Mouse (Mus musculus): ENCODE measurements around the gene Krtcap3. TPM values are rescaled to one million over a fixed set of nuclear protein-coding genes. Genes with fewer than 3 reads are reported as not detected.
A peak's percentile ranks its signal among the peaks of the same experiment; 100 is the strongest.

Krtcap3 gene
- polyA plus RNA-seq, 1 experiment from 2014 or later: 71.9 TPM

- ATAC-seq (replicated peaks; ENCODE audit: low FRiP score, low TSS enrichment, low read depth): no peak
- DNase-seq (ENCODE audit: low spot score): no peak
- WGBS: 2% methylated on average over 11 of the region's 11 CpGs
- no peaks in the 10 kb centered on the region for H3K9me3 ChIP-seq (ENCODE audit: control insufficient read depth, low read length)
- no peaks in the 10 kb centered on the region for H3K27me3 ChIP-seq (replicated peaks; ENCODE audit: control insufficient read depth, insufficient read depth, low read length)
- H3K4me3 ChIP-seq (ENCODE audit: low read depth, low read length): peak overlapping the region; percentile 98
- H3K4me2 ChIP-seq (ENCODE audit: low read length): peak overlapping the region; percentile 85
- H3K4me1 ChIP-seq (replicated peaks; ENCODE audit: control insufficient read depth, insufficient read depth, low read length): peaks cover 6% of the 10 kb centered on the region; the same call in 1 of the 2 replicates
- H3K27ac ChIP-seq (ENCODE audit: low read depth): no peak overlapping the region
- H3K9ac ChIP-seq (ENCODE audit: low read length): peak overlapping the region; percentile 93
- H3K36me3 ChIP-seq (ENCODE audit: control insufficient read depth, insufficient read depth, low read length): no peaks in the 10 kb centered on the region
Observed at GRCm38 (mm10) chr5:31219474-31219873, 32.0 kb upstream of the Krtcap3 start.

GRCm38 (mm10) chr5:31219911-31220447 lies 31.5 kb upstream of the Krtcap3 start:
- Histone ChIP-seq H3K4me2 (ENCODE audit: low read length) (peak overlapping the region; percentile 85), H3K27ac (ENCODE audit: low read depth) (peak overlapping the region; percentile 94), H3K9me3 (ENCODE audit: control insufficient read depth, low read length) (no peaks in the 10 kb centered on the region), H3K27me3 (replicated peaks; ENCODE audit: control insufficient read depth, insufficient read depth, low read length) (no peaks in the 10 kb centered on the region), H3K36me3 (ENCODE audit: control insufficient read depth, insufficient read depth, low read length) (no peaks in the 10 kb centered on the region), H3K9ac (ENCODE audit: low read length) (peak overlapping the region; percentile 93), H3K4me1 (replicated peaks; ENCODE audit: control insufficient read depth, insufficient read depth, low read length) (peaks cover 6% of the 10 kb centered on the region; the same call in 1 of the 2 replicates), H3K4me3 (ENCODE audit: low read depth, low read length) (peak overlapping the region; percentile 98)
- peak; percentile 67 for ATAC-seq (replicated peaks; ENCODE audit: low FRiP score, low TSS enrichment, low read depth)
- DNase-seq (ENCODE audit: low spot score): peak; percentile 86
- under 1% methylated on average over 40 of the region's 40 CpGs for WGBS

GRCm38 (mm10) chr5:31220448-31221303 lies 30.8 kb upstream of the Krtcap3 start, which contains the start of gene Ppm1g:
Ppm1g (minus strand) TSS chr5:31220687.
- DNase-seq (ENCODE audit: low spot score) (peak; percentile 99), ATAC-seq (replicated peaks; ENCODE audit: low FRiP score, low TSS enrichment, low read depth) (peak; percentile 95)
- under 1% methylated on average over 56 of the region's 70 CpGs for WGBS
- Histone ChIP-seq H3K27ac (ENCODE audit: low read depth) (peak within 1 kb of the TSS; percentile 94), H3K4me2 (ENCODE audit: low read length) (peak within 1 kb of the TSS; percentile 85), H3K9me3 (ENCODE audit: control insufficient read depth, low read length) (no peaks in the 10 kb centered on the region), H3K9ac (ENCODE audit: low read length) (peak within 1 kb of the TSS; percentile 93), H3K36me3 (ENCODE audit: control insufficient read depth, insufficient read depth, low read length) (no peaks in the 10 kb centered on the region), H3K4me1 (replicated peaks; ENCODE audit: control insufficient read depth, insufficient read depth, low read length) (peaks cover 6% of the 10 kb centered on the region; the same call in 1 of the 2 replicates), H3K4me3 (ENCODE audit: low read depth, low read length) (peak within 1 kb of the TSS; percentile 98), H3K27me3 (replicated peaks; ENCODE audit: control insufficient read depth, insufficient read depth, low read length) (no peaks in the 10 kb centered on the region)

GRCm38 (mm10) chr5:31221304-31221945 lies 30.1 kb upstream of the Krtcap3 start:
- Histone ChIP-seq H3K4me1 (replicated peaks; ENCODE audit: control insufficient read depth, insufficient read depth, low read length) (peaks cover 6% of the 10 kb centered on the region; the same call in 1 of the 2 replicates), H3K4me3 (ENCODE audit: low read depth, low read length) (peak overlapping the region; percentile 98), H3K9ac (ENCODE audit: low read length) (peak overlapping the region; percentile 93), H3K27me3 (replicated peaks; ENCODE audit: control insufficient read depth, insufficient read depth, low read length) (no peaks in the 10 kb centered on the region), H3K9me3 (ENCODE audit: control insufficient read depth, low read length) (no peaks in the 10 kb centered on the region), H3K27ac (ENCODE audit: low read depth) (peak overlapping the region; percentile 94), H3K4me2 (ENCODE audit: low read length) (peak overlapping the region; percentile 85), H3K36me3 (ENCODE audit: control insufficient read depth, insufficient read depth, low read length) (no peaks in the 10 kb centered on the region)
- WGBS: 15% methylated on average over 11 of the region's 11 CpGs
- ATAC-seq (replicated peaks; ENCODE audit: low FRiP score, low TSS enrichment, low read depth): 0 out of 2 replicates have a peak, but pooled peaks have one; percentile 3
- no peak for DNase-seq (ENCODE audit: low spot score)

- WGBS: 97% methylated on average over 9 of the region's 9 CpGs
- no peaks in the 10 kb centered on the region for H3K9me3 ChIP-seq (ENCODE audit: control insufficient read depth, low read length)
- no peaks in the 10 kb centered on the region for H3K27me3 ChIP-seq (replicated peaks; ENCODE audit: control insufficient read depth, insufficient read depth, low read length)
- ATAC-seq (replicated peaks; ENCODE audit: low FRiP score, low TSS enrichment, low read depth) (no peak), DNase-seq (ENCODE audit: low spot score) (no peak)
- no peak overlapping the region for H3K4me3 ChIP-seq (ENCODE audit: low read depth, low read length)
- H3K36me3 ChIP-seq (ENCODE audit: control insufficient read depth, insufficient read depth, low read length): no peaks in the 10 kb centered on the region
- H3K4me2 ChIP-seq (ENCODE audit: low read length): no peak overlapping the region
- peaks cover 6% of the 10 kb centered on the region; the same call in 1 of the 2 replicates for H3K4me1 ChIP-seq (replicated peaks; ENCODE audit: control insufficient read depth, insufficient read depth, low read length)
- H3K9ac ChIP-seq (ENCODE audit: low read length): no peak overlapping the region
- H3K27ac ChIP-seq (ENCODE audit: low read depth): no peak overlapping the region
Observed at GRCm38 (mm10) chr5:31222696-31223095, 28.8 kb upstream of the Krtcap3 start.

GRCm38 (mm10) chr5:31226641-31227040 lies 24.9 kb upstream of the Krtcap3 start:
- DNase-seq (ENCODE audit: low spot score): no peak
- WGBS: 77% methylated on average over 1 of the region's 1 CpGs

GRCm38 (mm10) chr5:31240637-31241521 lies 10.6 kb upstream of the Krtcap3 start, which contains the start of the genes Nrbp1 and Gm9970:
Nrbp1 (plus strand) TSS chr5:31240864.
Gm9970 (minus strand) TSS chr5:31241232.
- peaks cover 23% of the 10 kb centered on the region for H3K36me3 ChIP-seq (ENCODE audit: control insufficient read depth, insufficient read depth, low read length)
- WGBS: under 1% methylated on average over 79 of the region's 103 CpGs
- H3K4me2 ChIP-seq (ENCODE audit: low read length): peak within 1 kb of the TSS; percentile 86
- ATAC-seq (replicated peaks; ENCODE audit: low FRiP score, low TSS enrichment, low read depth) (peak; percentile 99), DNase-seq (ENCODE audit: low spot score) (peak; percentile 92)
- H3K4me3 ChIP-seq (ENCODE audit: low read depth, low read length): peak within 1 kb of the TSS; percentile 80
- H3K9me3 ChIP-seq (ENCODE audit: control insufficient read depth, low read length): no peaks in the 10 kb centered on the region
- H3K27me3 ChIP-seq (replicated peaks; ENCODE audit: control insufficient read depth, insufficient read depth, low read length): no peaks in the 10 kb centered on the region
- H3K9ac ChIP-seq (ENCODE audit: low read length): peak within 1 kb of the TSS; percentile 97
- peak within 1 kb of the TSS; percentile 96 for H3K27ac ChIP-seq (ENCODE audit: low read depth)
- peaks cover 8% of the 10 kb centered on the region for H3K4me1 ChIP-seq (replicated peaks; ENCODE audit: control insufficient read depth, insufficient read depth, low read length)

More at GRCm38 (mm10) chr5:31226641-31227040, 24.9 kb upstream of the Krtcap3 start:
- no peaks in the 10 kb centered on the region for H3K9me3 ChIP-seq (ENCODE audit: control insufficient read depth, low read length)
- H3K4me3 ChIP-seq (ENCODE audit: low read depth, low read length): no peak overlapping the region
- no peaks in the 10 kb centered on the region for H3K36me3 ChIP-seq (ENCODE audit: control insufficient read depth, insufficient read depth, low read length)
- H3K27me3 ChIP-seq (replicated peaks; ENCODE audit: control insufficient read depth, insufficient read depth, low read length): no peaks in the 10 kb centered on the region
- H3K9ac ChIP-seq (ENCODE audit: low read length): no peak overlapping the region
- no peaks in the 10 kb centered on the region for H3K4me1 ChIP-seq (replicated peaks; ENCODE audit: control insufficient read depth, insufficient read depth, low read length)
- H3K27ac ChIP-seq (ENCODE audit: low read depth): no peak overlapping the region
- H3K4me2 ChIP-seq (ENCODE audit: low read length): no peak overlapping the region
- no peak for ATAC-seq (replicated peaks; ENCODE audit: low FRiP score, low TSS enrichment, low read depth)
